Mouse (Mus musculus) c-Kit-positive CD71-positive TER-119-positive erythroid progenitor cells, embryonic 14.5 days (primary cell): ENCODE results near the gene Pcbd2.

ENCODE experiments used
- DNase-seq: peaks from one replicate; pipeline ENCODE4 v3.0.0-alpha.2; 2013; ENCODE audit warnings: low spot score

Pcbd2 gene

GRCm38 (mm10) chr13:55826008-55826671 is 99.0 kb downstream of the Pcbd2 start:
- no peak for DNase-seq
